Mouse (Mus musculus) splenic B cell, adult 2 months (primary cell): Measurements from ENCODE around the gene Kng1.
"Not testable (repeated sequence)": the region's sequence is repeated elsewhere in the genome, so short reads cannot be mapped to it uniquely, and the experiment has no call there.

Experiments used
- DNase-seq: peaks from one replicate; pipeline ENCODE4 v3.0.0-alpha.2; 2011; ENCODE audit warnings: low read depth, low spot score
- H3K27me3 ChIP-seq: 2 replicates; pipeline ENCODE4 v1.6.1; 2012; ENCODE audit warnings: mild to moderate bottlenecking, low read length, moderate library complexity, mixed read lengths; ENCODE audit not compliant: control insufficient read depth, poor library complexity, insufficient read depth, severe bottlenecking
- H3K36me3 ChIP-seq: 2 replicates; pipeline ENCODE4 v1.6.1; 2012; ENCODE audit warnings: mild to moderate bottlenecking, low read length, moderate library complexity, mixed read lengths; ENCODE audit not compliant: control insufficient read depth, poor library complexity, insufficient read depth, severe bottlenecking

Kng1 gene

DNA sequence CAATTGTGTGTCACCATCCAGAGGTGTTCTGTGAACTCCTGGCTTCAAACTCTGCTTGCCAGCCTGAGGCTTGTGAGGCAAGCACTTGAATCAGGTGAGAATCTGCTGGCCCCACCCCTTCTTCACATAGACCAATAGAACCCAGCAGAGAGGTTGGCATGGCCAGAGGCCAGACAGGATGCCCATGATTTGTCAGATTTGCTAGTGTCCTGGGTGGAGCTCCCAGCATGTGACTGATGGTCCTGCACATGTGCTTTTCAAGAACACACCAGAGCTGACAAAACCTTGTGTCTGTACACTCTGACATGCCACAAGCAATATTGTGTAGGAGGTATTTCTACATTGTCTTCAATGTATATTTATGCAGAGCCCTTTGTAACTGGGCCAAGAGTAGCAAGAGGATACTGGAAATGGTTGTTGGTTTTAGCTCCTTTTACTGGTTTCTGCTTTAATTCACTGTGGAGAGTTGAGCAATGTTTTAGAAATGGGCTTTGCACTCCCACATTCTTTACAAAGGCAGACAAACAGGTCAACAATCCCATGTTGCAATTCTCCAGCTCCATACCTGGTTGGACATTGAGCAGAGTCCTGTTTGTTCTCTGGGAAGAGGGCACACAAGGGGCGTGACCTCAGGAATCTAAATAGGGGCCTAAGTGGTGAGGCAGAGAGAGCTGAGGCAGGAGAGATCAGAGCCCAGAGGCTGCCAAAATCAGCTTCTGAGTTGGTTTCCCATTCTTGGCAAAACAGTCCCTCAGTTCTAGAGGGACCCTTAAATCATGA, at the start of gene Kng1:
Gene Kng1, plus strand, starts transcription at position 198 of the 780 bp plus-strand sequence.
- not testable (repeated sequence) for H3K36me3 ChIP-seq, H3K27me3 ChIP-seq, DNase-seq

DNA sequence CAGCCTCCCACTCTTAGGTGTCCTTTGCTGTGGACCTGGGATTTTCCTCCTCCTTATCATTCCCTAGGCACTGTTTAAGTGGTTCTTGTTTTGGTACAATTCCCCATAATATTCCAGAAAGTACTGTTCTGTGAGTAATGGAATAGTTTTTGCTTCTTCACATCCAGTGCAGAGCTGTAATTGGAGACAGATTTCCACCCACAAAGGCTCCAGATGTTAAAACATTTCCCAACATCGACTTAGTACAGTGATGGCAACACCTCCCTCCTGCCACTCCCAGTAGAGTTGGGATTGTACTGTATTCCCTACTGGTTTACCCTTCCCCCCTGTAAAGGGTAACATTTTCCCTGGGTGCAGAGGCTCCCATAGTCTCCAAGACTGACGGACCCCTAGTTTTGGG, 43.9 kb upstream of the Kng1 start:
- H3K27me3 ChIP-seq, DNase-seq, H3K36me3 ChIP-seq: not testable (repeated sequence)

DNA sequence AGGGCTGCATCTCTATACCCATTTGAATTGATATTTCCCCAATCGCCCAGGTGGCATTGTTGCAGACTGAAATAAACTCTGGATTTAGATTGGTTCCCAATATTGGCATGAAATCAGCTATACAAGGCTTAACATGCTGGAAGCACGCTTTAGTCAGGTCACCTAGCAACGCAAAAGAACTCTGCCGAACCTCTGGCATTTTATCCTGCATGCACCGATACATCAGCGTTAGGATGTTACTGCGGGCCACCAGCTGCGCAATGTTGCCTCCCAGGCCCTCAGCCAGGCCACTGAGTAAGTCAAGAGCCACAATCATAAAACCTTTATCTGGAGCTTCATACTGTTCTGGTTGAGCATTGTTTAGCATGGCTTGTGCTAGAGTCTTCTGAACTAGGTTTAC, 43.0 kb upstream of the Kng1 start:
- DNase-seq, H3K27me3 ChIP-seq, H3K36me3 ChIP-seq: not testable (repeated sequence)

DNA sequence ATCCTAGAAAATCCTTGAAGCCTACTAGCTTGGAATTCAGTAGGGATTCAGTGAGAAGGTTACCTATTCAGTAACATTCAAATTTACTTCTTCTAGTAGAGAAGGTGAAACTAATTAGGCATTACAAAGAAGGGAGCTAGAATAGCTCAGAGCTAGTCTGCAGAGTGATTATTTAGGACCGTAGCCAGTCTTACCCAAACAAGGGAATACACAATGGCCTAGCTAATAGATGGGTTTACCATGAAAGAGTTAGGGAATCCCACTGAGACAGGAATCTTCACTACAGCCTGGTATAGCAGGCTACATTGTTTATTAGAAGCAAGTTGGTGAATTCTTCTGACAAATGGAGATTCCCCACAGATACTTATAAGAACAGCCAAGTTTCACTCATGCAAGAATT, 37.1 kb upstream of the Kng1 start:
- H3K36me3 ChIP-seq, DNase-seq: not testable (repeated sequence)

DNA sequence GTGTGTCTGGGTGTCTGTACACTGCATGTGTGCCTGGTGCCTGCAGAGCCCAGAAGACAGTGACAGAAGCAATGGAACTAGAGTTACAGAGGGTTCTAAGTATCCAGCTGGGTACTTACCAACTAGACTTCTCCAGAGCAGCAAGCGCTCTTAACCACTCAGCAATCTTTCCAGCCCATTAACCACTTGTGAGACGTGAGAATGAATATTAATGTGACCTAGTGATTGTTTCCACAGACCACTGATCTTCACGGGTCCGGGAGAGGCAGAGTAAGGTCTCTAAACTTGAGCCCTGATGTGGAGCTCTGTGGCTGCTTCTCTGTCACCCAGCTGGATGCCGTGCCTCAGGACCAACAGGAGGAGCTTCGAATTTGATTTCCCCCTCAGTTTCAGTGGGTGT, 32.6 kb upstream of the Kng1 start:
- Histone ChIP-seq H3K36me3 (no peaks in the 10 kb centered on the region), H3K27me3 (no peaks in the 10 kb centered on the region)
- DNase-seq = no peak

More for the DNA sequence above, 37.1 kb upstream of the Kng1 start:
- H3K27me3 ChIP-seq = not testable (repeated sequence)

DNA sequence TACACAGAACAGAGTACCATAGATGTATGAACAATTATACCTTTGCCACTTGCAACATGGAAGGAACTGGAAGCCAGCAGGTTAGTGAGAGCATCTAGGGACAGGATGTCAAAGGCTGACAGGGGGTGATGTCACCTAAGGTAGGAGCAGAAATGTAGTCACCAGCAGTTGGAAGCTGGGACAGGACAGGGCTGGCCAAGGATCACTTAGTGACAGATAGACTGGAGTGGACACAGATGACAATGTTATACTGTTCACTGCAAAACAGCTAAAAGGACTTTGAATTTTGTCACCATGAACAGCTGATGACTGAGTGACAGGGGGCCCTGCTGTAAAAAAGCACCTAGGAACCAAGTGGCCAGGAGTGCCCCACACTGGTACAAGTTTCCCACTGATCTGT, 31.1 kb upstream of the Kng1 start:
- Histone ChIP-seq H3K27me3 (no peaks in the 10 kb centered on the region), H3K36me3 (no peaks in the 10 kb centered on the region)
- no peak for DNase-seq

DNA sequence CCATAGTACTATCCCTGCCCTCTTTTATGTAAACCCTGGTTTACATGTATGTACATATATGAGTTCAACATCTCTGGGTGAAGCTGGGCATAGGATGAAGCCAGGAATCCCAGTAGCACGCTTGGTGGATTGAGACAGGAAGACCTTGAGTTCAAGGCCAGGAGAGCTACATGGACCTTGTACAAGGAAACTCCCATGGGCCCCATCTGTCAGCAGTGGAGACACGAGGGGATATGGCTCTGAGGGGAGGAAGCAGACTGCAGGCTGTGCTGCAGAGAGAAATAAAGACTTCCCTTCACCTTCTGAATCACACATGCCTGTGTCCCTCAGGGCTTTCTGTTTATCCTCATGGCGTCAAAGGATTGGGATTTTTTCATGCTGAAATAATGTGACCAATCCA, 30.3 kb upstream of the Kng1 start:
- DNase-seq, H3K27me3 ChIP-seq, H3K36me3 ChIP-seq: not testable (repeated sequence)

DNA sequence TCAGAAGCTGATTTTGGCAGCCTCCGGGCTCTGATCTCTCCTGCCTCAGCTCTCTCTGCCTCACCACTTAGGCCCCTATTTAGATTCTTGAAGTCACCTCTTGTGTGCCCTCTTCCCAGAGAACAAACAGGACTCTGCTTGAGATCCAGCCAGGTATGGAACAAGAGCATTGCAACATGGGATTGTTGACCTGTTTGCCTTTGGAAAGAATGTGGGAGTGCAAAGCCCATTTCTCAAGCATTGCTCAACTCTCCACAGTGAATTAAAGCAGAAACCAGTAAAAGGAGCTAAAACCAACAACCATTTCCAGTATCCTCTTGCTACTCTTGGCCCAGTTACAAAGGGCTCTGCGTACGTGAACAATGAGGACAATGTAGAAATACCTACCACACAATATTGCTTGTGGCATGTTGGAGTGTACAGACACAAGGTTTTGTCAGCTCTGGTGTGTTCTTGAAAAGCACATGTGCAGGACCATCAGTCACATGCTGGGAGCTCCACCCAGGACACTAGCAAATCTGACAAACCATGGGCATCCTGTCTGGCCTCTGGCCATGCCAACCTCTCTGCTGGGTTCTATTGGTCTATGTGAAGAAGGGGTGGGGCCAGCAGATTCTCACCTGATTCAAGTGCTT, 28.6 kb upstream of the Kng1 start, which contains the start of gene Kng2:
Gene Kng2, minus strand, starts transcription at position 517 of the 635 bp plus-strand sequence.
- DNase-seq, H3K27me3 ChIP-seq, H3K36me3 ChIP-seq: not testable (repeated sequence)

DNA sequence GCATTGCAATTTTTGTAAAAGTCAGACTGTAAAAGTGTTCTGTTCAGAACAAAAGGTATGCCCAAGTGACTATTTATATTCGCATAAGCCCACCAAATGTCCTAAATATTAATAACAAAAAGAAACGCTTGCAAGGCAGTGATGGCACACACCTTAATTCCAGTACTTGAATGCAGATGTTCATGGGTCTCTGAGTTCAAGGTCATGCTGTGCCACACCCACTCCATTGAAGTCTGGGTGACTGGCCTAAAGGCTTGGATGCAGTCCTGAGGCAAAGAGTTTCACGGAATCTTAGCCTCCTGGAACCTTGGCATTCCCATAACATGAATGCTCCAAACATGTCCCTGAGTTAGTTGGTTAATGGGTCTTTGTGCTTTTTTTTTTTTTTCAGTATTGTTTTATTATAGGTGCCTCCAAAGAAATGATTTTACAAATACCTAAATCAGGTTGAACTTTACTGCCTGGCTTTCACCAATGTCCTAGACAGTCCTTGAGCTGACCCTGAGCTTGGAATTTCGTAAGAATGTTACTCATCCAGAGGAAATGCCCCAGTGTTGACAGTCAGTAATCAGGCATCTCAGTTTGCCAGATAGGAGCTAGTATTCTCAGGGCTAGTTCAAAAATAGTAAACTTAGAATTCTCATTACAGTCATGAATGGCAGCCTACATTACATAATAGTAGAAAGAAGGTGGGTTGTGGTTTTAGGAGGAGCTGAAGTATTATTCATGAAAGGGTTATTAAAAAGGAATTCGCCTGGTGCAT, 26.8 kb upstream of the Kng1 start:
- H3K27me3 ChIP-seq = no peaks in the 10 kb centered on the region
- H3K36me3 ChIP-seq = no peaks in the 10 kb centered on the region
- DNase-seq = no peak

DNA sequence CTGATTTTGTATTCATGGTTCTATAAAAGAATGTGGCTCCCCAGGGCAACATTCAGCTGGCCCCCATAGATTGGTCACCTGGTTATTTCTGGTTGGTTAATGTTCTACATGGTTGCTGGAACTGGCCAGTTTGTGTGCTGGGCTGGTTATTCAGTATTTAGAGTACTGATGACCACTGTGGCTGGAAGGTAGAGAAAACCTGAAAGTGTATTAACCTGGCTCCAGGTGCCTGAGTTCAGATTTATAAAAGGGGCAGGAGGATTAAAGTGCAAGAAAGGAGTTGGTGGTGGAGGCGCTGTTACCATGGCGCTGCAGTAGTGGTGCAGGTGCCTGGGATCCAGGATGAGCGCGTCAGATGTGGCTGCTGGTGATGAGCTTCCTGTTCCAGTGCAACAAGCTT, 24.0 kb upstream of the Kng1 start:
- no peak for DNase-seq
- H3K27me3 ChIP-seq = no peaks in the 10 kb centered on the region
- no peaks in the 10 kb centered on the region for H3K36me3 ChIP-seq

DNA sequence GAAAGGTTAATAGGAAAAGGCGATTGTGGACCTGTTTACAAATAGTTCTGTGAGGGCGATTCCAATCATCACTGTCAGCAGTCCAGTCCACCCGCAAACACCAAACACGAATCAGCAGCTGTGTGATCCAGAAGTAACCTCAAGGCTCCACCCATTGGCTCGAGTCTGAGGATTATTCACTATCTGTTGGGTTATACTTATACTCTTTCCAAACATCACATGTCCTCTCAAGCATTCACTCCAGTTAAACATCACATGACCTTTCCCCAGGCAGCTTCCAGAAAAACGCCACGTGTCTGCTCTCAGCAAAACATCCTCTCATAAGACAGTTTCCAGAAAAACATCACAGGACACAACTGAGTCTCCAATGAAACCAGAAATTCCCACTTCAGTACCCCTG, 19.9 kb upstream of the Kng1 start:
- no peaks in the 10 kb centered on the region for H3K36me3 ChIP-seq
- DNase-seq = no peak

DNA sequence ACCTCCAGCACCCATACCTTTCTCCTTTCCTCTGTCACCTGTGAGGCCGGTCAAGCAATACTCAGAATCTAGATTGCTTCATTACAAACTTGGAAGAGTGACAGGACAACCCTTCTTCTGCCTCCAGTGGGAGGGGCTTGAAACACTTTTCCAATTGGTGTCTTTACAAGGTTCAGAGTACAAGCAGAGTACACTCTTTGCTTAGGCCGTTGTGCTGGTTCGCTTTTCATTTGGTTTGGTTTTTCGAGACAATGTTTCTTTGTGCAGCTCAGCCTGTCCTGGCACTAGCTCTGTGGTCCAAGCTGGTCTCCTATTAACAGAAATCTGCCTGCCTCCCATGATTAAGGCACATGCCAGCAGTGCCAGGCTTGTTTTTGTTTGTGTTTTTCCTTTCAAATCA, 18.4 kb upstream of the Kng1 start:
- DNase-seq = no peak
- Histone ChIP-seq H3K27me3 (no peaks in the 10 kb centered on the region), H3K36me3 (no peaks in the 10 kb centered on the region)

More for the DNA sequence above, 19.9 kb upstream of the Kng1 start:
- no peaks in the 10 kb centered on the region for H3K27me3 ChIP-seq

DNA sequence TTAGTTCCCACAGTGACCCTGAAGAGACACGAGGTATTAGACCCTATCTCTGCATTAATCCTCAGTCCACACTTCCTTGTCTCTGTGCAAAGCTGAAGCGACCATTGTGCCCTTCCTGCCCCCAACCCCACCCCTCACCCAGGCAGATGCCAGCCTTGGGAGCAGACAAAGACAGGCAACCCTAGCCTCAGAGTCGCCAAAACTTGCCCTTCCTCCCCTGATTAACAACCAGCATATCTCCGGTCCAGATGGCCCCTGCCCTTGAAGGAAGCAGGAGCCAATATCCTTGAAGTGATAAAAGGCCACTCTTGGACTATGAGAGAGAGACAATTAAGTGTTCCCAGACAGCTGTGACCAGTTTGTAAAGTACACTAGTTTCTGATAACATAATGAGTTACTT, 16.8 kb upstream of the Kng1 start:
- Histone ChIP-seq H3K27me3 (no peaks in the 10 kb centered on the region), H3K36me3 (no peaks in the 10 kb centered on the region)
- DNase-seq = no peak

DNA sequence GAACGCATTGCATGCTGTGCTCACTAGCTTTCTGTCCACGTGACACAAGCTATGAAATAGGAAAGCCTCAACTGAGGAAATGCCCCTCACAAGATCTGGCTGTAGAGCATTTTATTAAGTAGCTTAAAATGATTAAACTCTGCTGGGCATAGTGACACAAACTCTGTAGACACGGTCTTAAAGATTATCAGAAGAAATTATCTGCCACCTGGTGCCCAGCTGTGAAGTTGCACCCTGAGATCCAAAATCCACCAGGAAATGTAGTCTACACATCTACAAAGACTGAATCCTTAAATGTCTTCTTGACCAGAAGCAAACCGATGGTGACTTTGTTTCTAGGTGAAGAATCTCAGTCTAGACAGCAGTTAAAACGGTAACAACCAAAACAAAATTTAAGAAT, 11.3 kb upstream of the Kng1 start:
- Histone ChIP-seq H3K36me3 (no peaks in the 10 kb centered on the region), H3K27me3 (no peaks in the 10 kb centered on the region)
- DNase-seq = peak; percentile 8

DNA sequence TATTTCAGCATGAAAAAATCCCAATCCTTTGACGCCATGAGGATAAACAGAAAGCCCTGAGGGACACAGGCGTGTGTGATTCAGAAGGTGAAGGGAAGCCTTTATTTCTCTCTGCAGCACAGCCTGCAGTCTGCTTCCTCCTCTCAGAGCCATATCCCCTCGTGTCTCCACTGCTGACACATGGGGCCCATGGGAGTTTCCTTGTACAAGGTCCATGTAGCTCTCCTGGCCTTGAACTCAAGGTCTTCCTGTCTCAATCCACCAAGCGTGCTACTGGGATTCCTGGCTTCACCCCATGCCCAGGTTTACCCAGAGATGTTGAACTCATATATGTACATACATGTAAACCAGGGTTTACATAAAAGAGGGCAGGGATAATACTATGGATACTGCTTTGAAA, 2.0 kb downstream of the Kng1 start:
- DNase-seq, H3K27me3 ChIP-seq, H3K36me3 ChIP-seq: not testable (repeated sequence)
